Mouse (Mus musculus): ENCODE measurements around the gene Armcx4.

DNA sequence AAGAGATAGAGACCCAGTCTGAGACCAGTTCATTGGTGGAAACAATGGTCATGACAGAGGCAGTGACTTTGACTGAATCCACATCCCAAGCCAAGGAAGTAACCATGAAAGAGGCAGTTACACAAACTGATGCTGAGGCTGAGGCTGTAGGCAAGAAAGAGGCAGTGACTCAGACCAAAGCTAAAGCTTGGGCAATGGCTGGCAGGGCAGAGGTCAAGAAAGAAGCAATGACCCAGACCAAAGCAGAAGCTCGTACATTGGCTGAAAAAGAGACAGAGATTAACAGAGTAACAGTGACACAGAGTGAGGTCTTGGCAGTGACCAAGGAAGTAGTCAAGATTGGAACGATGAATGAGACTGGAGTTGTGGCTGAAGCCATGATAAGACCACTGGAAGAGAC lies 3.4 kb downstream of the Armcx4 start:
- TF ChIP-seq CTCF (IDR thresholded peaks at IDR 0.05) (no peak), EP300 (IDR thresholded peaks at IDR 0.05) (no peak)
